Mouse (Mus musculus): Measurements from ENCODE around the gene Oaz2. TPM values are rescaled to one million over a fixed set of nuclear protein-coding genes. Genes with fewer than 3 reads are reported as not detected.

The Oaz2 gene
- polyA plus RNA-seq, 2 experiments = 21.5 to 29.6 TPM

DNA sequence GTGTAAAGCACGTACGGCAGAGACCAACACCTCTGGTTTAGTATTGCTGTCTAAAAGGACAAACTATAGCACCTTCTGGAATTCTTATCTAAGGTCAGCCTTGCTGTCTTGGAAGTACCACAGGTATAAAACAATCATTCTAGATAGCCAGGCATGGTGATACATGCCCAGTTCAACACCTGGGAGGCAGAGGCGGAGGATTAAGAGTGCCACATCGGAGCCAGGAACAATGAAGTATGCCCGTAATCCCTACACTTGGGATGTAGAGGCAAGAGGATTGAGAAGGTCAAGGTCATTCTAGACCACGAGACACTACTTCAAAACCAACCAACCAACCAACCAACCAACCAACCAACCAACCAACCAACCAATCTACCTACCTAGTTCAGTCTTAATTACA lies 60.8 kb downstream of the Oaz2 start:
- Histone ChIP-seq H3K27ac (no peak overlapping the region), H3K4me3 (ENCODE audit: insufficient read depth in 1 of 2, low read depth in 2 of 2, low read length in 2 of 2) (no peak overlapping the region), H3K9me3 (ENCODE audit: control insufficient read depth, low read length) (no peaks in the 10 kb centered on the region), H3K36me3 (replicated peaks; ENCODE audit: control insufficient read depth, insufficient read depth, low read depth) (no peaks in the 10 kb centered on the region), H3K4me1 (replicated peaks; ENCODE audit: control insufficient read depth in 2 of 2, insufficient read depth in 2 of 2, low read length in 1 of 2) (peaks cover 0 to 5% of the 10 kb centered on the region in 2 experiments; a peak in 1 of 4 replicates), H3K4me2 (ENCODE audit: low read depth) (no peak overlapping the region), H3K9ac (replicated peaks) (no peak overlapping the region), H3K27me3 (ENCODE audit: control insufficient read depth, insufficient read depth, low read length) (no peaks in the 10 kb centered on the region)
- TF ChIP-seq CTCF (IDR thresholded peaks at IDR 0.05; ENCODE audit: low read depth) (no peak), EP300 (IDR thresholded peaks at IDR 0.05; ENCODE audit: low read depth) (no peak)
- 89% methylated on average over 6 of the region's 6 CpGs for WGBS (ENCODE audit: insufficient replicate concordance)
- DNase-seq (ENCODE audit: low read depth in 3 of 3, low spot score in 3 of 3) (no peak), ATAC-seq (ENCODE audit: insufficient read depth) (no peak)

GRCm38 (mm10) chr9:65734931-65735330 lies 67.1 kb downstream of the Oaz2 start:
- no peak for TF ChIP-seq EP300 (IDR thresholded peaks at IDR 0.05; ENCODE audit: low read depth)
- TF ChIP-seq CTCF (IDR thresholded peaks at IDR 0.05; ENCODE audit: low read depth) = no peak
- Histone ChIP-seq H3K36me3 (replicated peaks; ENCODE audit: control insufficient read depth, insufficient read depth, low read depth) (no peaks in the 10 kb centered on the region), H3K27ac (no peak overlapping the region), H3K9me3 (ENCODE audit: control insufficient read depth, low read length) (no peaks in the 10 kb centered on the region), H3K27me3 (ENCODE audit: control insufficient read depth, insufficient read depth, low read length) (no peaks in the 10 kb centered on the region), H3K4me1 (replicated peaks; ENCODE audit: control insufficient read depth in 2 of 2, insufficient read depth in 2 of 2, low read length in 1 of 2) (peaks cover 0 to 4% of the 10 kb centered on the region in 2 experiments; a peak in 2 of 4 replicates), H3K4me3 (ENCODE audit: insufficient read depth in 1 of 2, low read depth in 2 of 2, low read length in 2 of 2) (no peak overlapping the region), H3K9ac (replicated peaks) (no peak overlapping the region), H3K4me2 (ENCODE audit: low read depth) (no peak overlapping the region)
- WGBS (ENCODE audit: insufficient replicate concordance) = 72% methylated on average over 3 of the region's 3 CpGs
- DNase-seq (ENCODE audit: low read depth in 3 of 3, low spot score in 3 of 3) (no peak), ATAC-seq (ENCODE audit: insufficient read depth) (no peak)

Other genes starting within 250 kb of the Oaz2 start
- gene Slc51b, start 245.0 kb upstream of the Oaz2 start, polyA plus RNA-seq (2012; rRNA removed) = 0.04 TPM in 1 of 2 replicates, not detected in the other
- gene Slc51b, start 245.0 kb upstream of the Oaz2 start, polyA plus RNA-seq (2014; fragmentation: Nextera tagmentation; extraction: Ambion mirVana) = not detected in 2 replicates
- 5.0 and 5.9 TPM in 2 replicates for gene Mtfmt, start 232.2 kb upstream of the Oaz2 start, polyA plus RNA-seq (2012; rRNA removed)
- 6.2 and 7.4 TPM in 2 replicates for gene Mtfmt, start 232.2 kb upstream of the Oaz2 start, polyA plus RNA-seq (2014; fragmentation: Nextera tagmentation; extraction: Ambion mirVana)
- 5.6 and 6.9 TPM in 2 replicates for gene Spg21, start 207.1 kb upstream of the Oaz2 start, polyA plus RNA-seq (2012; rRNA removed)
- 28.0 and 30.6 TPM in 2 replicates for gene Spg21, start 207.1 kb upstream of the Oaz2 start, polyA plus RNA-seq (2014; fragmentation: Nextera tagmentation; extraction: Ambion mirVana)
- 0.06 TPM in 1 of 2 replicates, not detected in the other for gene Ankdd1a, start 147.8 kb upstream of the Oaz2 start, polyA plus RNA-seq (2012; rRNA removed)
- not detected in 2 replicates for gene Ankdd1a, start 147.8 kb upstream of the Oaz2 start, polyA plus RNA-seq (2014; fragmentation: Nextera tagmentation; extraction: Ambion mirVana)
- gene Plekho2, start 88.0 kb upstream of the Oaz2 start, polyA plus RNA-seq (2012; rRNA removed) = 15.5 and 15.7 TPM in 2 replicates
- gene Plekho2, start 88.0 kb upstream of the Oaz2 start, polyA plus RNA-seq (2014; fragmentation: Nextera tagmentation; extraction: Ambion mirVana) = 21.5 and 24.2 TPM in 2 replicates
- 10.8 and 11.9 TPM in 2 replicates for gene Pif1, start 80.8 kb upstream of the Oaz2 start, polyA plus RNA-seq (2012; rRNA removed)
- 6.8 and 7.7 TPM in 2 replicates for gene Pif1, start 80.8 kb upstream of the Oaz2 start, polyA plus RNA-seq (2014; fragmentation: Nextera tagmentation; extraction: Ambion mirVana)
- 8.9 and 11.6 TPM in 2 replicates for gene Rbpms2, start 38.4 kb upstream of the Oaz2 start, polyA plus RNA-seq (2012; rRNA removed)
- gene Rbpms2, start 38.4 kb upstream of the Oaz2 start, polyA plus RNA-seq (2014; fragmentation: Nextera tagmentation; extraction: Ambion mirVana) = 11.9 and 13.9 TPM in 2 replicates
- gene Zfp609, start 159.6 kb downstream of the Oaz2 start, polyA plus RNA-seq (2012; rRNA removed) = 2.4 and 2.7 TPM in 2 replicates
- 1.1 and 1.2 TPM in 2 replicates for gene Zfp609, start 159.6 kb downstream of the Oaz2 start, polyA plus RNA-seq (2014; fragmentation: Nextera tagmentation; extraction: Ambion mirVana)
- gene Pclaf, start 222.2 kb downstream of the Oaz2 start, polyA plus RNA-seq (2012; rRNA removed) = 31.1 and 61.8 TPM in 2 replicates
- 73.0 and 78.6 TPM in 2 replicates for gene Pclaf, start 222.2 kb downstream of the Oaz2 start, polyA plus RNA-seq (2014; fragmentation: Nextera tagmentation; extraction: Ambion mirVana)
- gene Trip4, start 240.8 kb downstream of the Oaz2 start, polyA plus RNA-seq (2012; rRNA removed) = 2.2 and 4.6 TPM in 2 replicates
- 9.9 and 10.2 TPM in 2 replicates for gene Trip4, start 240.8 kb downstream of the Oaz2 start, polyA plus RNA-seq (2014; fragmentation: Nextera tagmentation; extraction: Ambion mirVana)
- 1.6 and 2.5 TPM in 2 replicates for gene Csnk1g1, start 240.9 kb downstream of the Oaz2 start, polyA plus RNA-seq (2012; rRNA removed)
- gene Csnk1g1, start 240.9 kb downstream of the Oaz2 start, polyA plus RNA-seq (2014; fragmentation: Nextera tagmentation; extraction: Ambion mirVana) = 3.5 and 3.7 TPM in 2 replicates

All from liver, embryonic 14.5 days (tissue).